Mouse (Mus musculus): ENCODE results near the gene Lrrtm3.

- TF ChIP-seq ZC3H11A (IDR thresholded peaks at IDR 0.05; ENCODE audit: borderline replicate concordance, low read depth, low read length): no peak
- no peak for TF ChIP-seq ZNF384 (IDR thresholded peaks at IDR 0.05; ENCODE audit: low read depth, low read length)
- TF ChIP-seq MAFK (IDR thresholded peaks at IDR 0.05; ENCODE audit: insufficient read depth, low read depth, low read length): no peak
- no peak for TF ChIP-seq HCFC1 (IDR thresholded peaks at IDR 0.05; ENCODE audit: borderline replicate concordance, insufficient read depth, low read length)
- TF ChIP-seq CHD2 (IDR thresholded peaks at IDR 0.05; ENCODE audit: low read depth, low read length): no peak
These were observed 69.7 kb downstream of the Lrrtm3 start for GRCm38 (mm10) chr10:64020347-64020746.

Data from ES-E14 (cell line).